Mouse (Mus musculus) kidney, embryonic 16.5 days (tissue): Measurements from ENCODE around the gene Hemk1. TPM values are rescaled to one million over a fixed set of nuclear protein-coding genes. Genes with fewer than 3 reads are reported as not detected.
A peak's percentile ranks its signal among the peaks of the same experiment; 100 is the strongest.

ENCODE experiments used
- ATAC-seq: fragments of 200-750 bp; cut with Nextera tagmentation; 2 replicates; pipeline ENCODE4 v1.8.0; 2017; ENCODE audit warnings: moderate TSS enrichment; ENCODE audit not compliant: low FRiP score, low TSS enrichment
- H3K27ac ChIP-seq: fragments of 300-500 bp; sonication (generic); 2 replicates; pipeline ENCODE4 v1.5.1; 2014; ENCODE audit warnings: low read length
- H3K27me3 ChIP-seq: fragments of 300-500 bp; sonication (generic); 2 replicates; pipeline ENCODE4 v1.6.1; 2014; ENCODE audit warnings: low read length, control low read depth, mixed read lengths; ENCODE audit not compliant: insufficient read depth
- H3K36me3 ChIP-seq: fragments of 300-500 bp; sonication (generic); 2 replicates; pipeline ENCODE4 v1.6.1; 2014; ENCODE audit warnings: low read length, control low read depth, mixed read lengths; ENCODE audit not compliant: insufficient read depth
- H3K4me1 ChIP-seq: fragments of 300-500 bp; sonication (generic); 2 replicates; pipeline ENCODE4 v1.6.1; 2014; ENCODE audit warnings: low read length, control low read depth, mixed read lengths; ENCODE audit not compliant: insufficient read depth
- H3K4me2 ChIP-seq: fragments of 300-500 bp; sonication (generic); replicated peaks from 2 replicates; pipeline ENCODE4 v1.6.1; 2014; ENCODE audit warnings: low read depth, low read length
- H3K4me3 ChIP-seq: fragments of 300-500 bp; sonication (generic); 2 replicates; pipeline ENCODE4 v1.5.1; 2014; ENCODE audit warnings: mild to moderate bottlenecking, low read length
- H3K9ac ChIP-seq: fragments of 300-500 bp; sonication (generic); replicated peaks from 2 replicates; pipeline ENCODE4 v1.6.1; 2014; ENCODE audit warnings: low read length
- H3K9me3 ChIP-seq: fragments of 300-500 bp; sonication (generic); 2 replicates; pipeline ENCODE4 v1.6.1; 2016; ENCODE audit warnings: low read length, control low read depth
- WGBS: fragments of 180-500 bp; shearing (Covaris S2); extraction: QIAGEN DNeasy Blood & Tissue Kit; methylation state at CpG from one replicate; pipeline ENCODE4 v1.1.7; 2014; 5-methylcytosine and 5-hydroxymethylcytosine counted together
- polyA plus RNA-seq: library from polyadenylated mRNA; unstranded; fragments of >200 nt; fragmentation: Nextera tagmentation; extraction: Ambion mirVana; gene quantifications from 2 replicates; pipeline ENCODE4 v1.2.1, GENCODE M21; 2015

Hemk1 gene
- polyA plus RNA-seq, 1 experiment from 2014 or later, result 13.2 TPM

DNA sequence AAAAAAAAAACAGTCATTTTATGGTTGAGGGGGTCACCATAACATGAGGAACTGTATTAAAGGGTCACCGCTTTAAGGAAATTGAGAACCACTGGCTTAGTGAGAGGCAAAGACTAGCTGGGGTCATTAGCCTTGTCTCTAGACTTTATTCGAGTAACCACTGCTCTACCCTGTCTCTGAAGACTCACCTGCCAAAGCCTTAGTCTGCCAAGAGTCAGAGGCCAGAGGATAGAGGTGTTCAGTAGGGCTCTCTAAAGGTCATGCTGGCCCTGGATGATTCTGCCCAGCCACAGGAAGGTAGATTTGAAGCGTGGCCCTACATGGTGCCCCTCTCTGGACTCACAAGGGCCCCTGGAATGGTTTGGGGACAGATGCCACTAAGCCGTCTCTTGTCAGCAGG, 33.1 kb downstream of the Hemk1 start:
- 71% methylated on average over 4 of the region's 4 CpGs for WGBS

GRCm38 (mm10) chr9:107304383-107304782, 33.8 kb downstream of the Hemk1 start:
- Histone ChIP-seq H3K4me2 (no peak overlapping the region), H3K9ac (no peak overlapping the region), H3K4me3 (no peak overlapping the region), H3K27ac (no peak overlapping the region), H3K27me3 (no peaks in the 10 kb centered on the region), H3K36me3 (peaks cover 9% of the 10 kb centered on the region), H3K9me3 (no peaks in the 10 kb centered on the region), H3K4me1 (peaks cover 38% of the 10 kb centered on the region)
- WGBS, result 96% methylated on average over 3 of the region's 3 CpGs
- no peak for ATAC-seq

More for the DNA sequence above, 33.1 kb downstream of the Hemk1 start:
- Histone ChIP-seq H3K36me3 (peaks cover 9% of the 10 kb centered on the region), H3K9me3 (no peaks in the 10 kb centered on the region), H3K27ac (peak overlapping the region; percentile 92), H3K4me2 (no peak overlapping the region), H3K4me3 (no peak overlapping the region), H3K4me1 (peaks cover 40% of the 10 kb centered on the region), H3K9ac (0 out of 2 replicates have a peak overlapping the region, but pooled peaks have one; percentile 3), H3K27me3 (no peaks in the 10 kb centered on the region)
- ATAC-seq, result no peak

DNA sequence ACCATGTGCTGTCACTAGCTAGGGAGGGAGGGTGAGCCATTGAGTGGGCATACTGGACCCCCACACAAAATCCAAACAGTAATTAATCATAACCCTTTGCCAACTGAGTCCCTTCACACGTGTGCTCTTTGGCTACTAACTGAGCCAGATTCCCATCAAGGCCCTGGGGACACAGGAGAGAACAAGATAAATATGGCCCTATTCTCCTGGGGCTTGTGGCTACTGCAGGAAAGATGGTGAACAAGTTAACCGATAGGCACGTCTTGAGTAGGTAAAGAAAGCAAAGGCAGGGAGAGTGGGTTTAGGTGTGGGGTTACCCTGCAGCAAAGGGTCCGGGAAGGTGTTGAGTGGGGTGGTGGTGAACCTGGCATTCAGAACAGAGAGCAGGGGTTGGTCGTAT, 34.2 kb downstream of the Hemk1 start:
- H3K4me1 ChIP-seq, result peaks cover 38% of the 10 kb centered on the region
- H3K36me3 ChIP-seq, result peaks cover 9% of the 10 kb centered on the region
- no peak overlapping the region for H3K9ac ChIP-seq
- no peak overlapping the region for H3K4me3 ChIP-seq
- H3K27ac ChIP-seq, result no peak overlapping the region
- WGBS, result 76% methylated on average over 5 of the region's 5 CpGs
- no peaks in the 10 kb centered on the region for H3K9me3 ChIP-seq
- no peaks in the 10 kb centered on the region for H3K27me3 ChIP-seq
- ATAC-seq, result no peak
- no peak overlapping the region for H3K4me2 ChIP-seq

GRCm38 (mm10) chr9:107303121-107303820, 34.9 kb downstream of the Hemk1 start:
- H3K27me3 ChIP-seq, result no peaks in the 10 kb centered on the region
- 76% methylated on average over 9 of the region's 9 CpGs for WGBS
- no peaks in the 10 kb centered on the region for H3K9me3 ChIP-seq
- no peak overlapping the region for H3K4me2 ChIP-seq
- H3K9ac ChIP-seq, result no peak overlapping the region
- no peak for ATAC-seq
- H3K27ac ChIP-seq, result no peak overlapping the region
- H3K4me3 ChIP-seq, result no peak overlapping the region
- H3K36me3 ChIP-seq, result peaks cover 9% of the 10 kb centered on the region
- H3K4me1 ChIP-seq, result peaks cover 32% of the 10 kb centered on the region

GRCm38 (mm10) chr9:107302592-107302991, 35.6 kb downstream of the Hemk1 start:
- no peak for ATAC-seq
- H3K9me3 ChIP-seq, result no peaks in the 10 kb centered on the region
- peaks cover 9% of the 10 kb centered on the region for H3K36me3 ChIP-seq
- H3K4me2 ChIP-seq, result no peak overlapping the region
- WGBS, result 72% methylated on average over 7 of the region's 7 CpGs
- no peak overlapping the region for H3K4me3 ChIP-seq
- no peaks in the 10 kb centered on the region for H3K27me3 ChIP-seq
- H3K9ac ChIP-seq, result no peak overlapping the region
- H3K27ac ChIP-seq, result no peak overlapping the region
- H3K4me1 ChIP-seq, result peaks cover 30% of the 10 kb centered on the region

GRCm38 (mm10) chr9:107301554-107302331, 36.4 kb downstream of the Hemk1 start:
- H3K9ac ChIP-seq, result no peak overlapping the region

DNA sequence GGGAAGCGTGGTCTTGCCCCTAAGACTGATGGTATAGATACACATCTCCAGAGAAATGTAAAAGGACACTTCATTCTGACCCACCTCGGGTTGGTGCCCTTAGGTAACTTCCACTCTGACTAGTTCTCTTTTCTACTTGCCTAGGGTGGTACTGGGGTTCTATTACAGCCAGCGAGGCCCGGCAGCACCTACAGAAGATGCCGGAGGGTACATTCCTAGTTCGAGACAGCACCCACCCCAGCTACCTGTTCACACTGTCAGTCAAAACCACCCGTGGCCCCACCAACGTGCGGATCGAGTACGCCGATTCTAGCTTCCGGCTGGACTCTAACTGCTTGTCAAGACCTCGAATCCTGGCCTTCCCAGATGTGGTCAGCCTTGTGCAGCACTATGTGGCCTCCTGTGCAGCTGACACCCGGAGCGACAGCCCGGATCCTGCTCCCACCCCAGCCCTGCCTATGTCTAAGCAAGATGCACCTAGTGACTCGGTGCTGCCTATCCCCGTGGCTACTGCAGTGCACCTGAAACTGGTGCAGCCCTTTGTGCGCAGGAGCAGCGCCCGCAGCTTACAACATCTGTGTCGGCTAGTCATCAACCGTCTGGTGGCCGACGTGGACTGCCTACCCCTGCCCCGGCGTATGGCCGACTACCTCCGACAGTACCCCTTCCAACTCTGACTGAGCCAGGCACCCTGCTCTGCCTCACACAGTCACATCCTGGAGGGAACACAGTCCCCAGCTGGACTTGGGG, 37.8 kb downstream of the Hemk1 start:
- no peak overlapping the region for H3K9ac ChIP-seq
- H3K27me3 ChIP-seq, result no peaks in the 10 kb centered on the region
- no peak overlapping the region for H3K4me2 ChIP-seq
- WGBS, result 89% methylated on average over 30 of the region's 30 CpGs
- H3K36me3 ChIP-seq, result peaks cover 9% of the 10 kb centered on the region
- H3K4me1 ChIP-seq, result peaks cover 21% of the 10 kb centered on the region
- no peaks in the 10 kb centered on the region for H3K9me3 ChIP-seq
- no peak overlapping the region for H3K27ac ChIP-seq
- no peak for ATAC-seq
- H3K4me3 ChIP-seq, result no peak overlapping the region

More at GRCm38 (mm10) chr9:107301554-107302331, 36.4 kb downstream of the Hemk1 start:
- Histone ChIP-seq H3K27ac (no peak overlapping the region), H3K4me2 (no peak overlapping the region), H3K9me3 (no peaks in the 10 kb centered on the region), H3K27me3 (no peaks in the 10 kb centered on the region), H3K4me3 (no peak overlapping the region), H3K4me1 (peaks cover 24% of the 10 kb centered on the region), H3K36me3 (peaks cover 9% of the 10 kb centered on the region)
- ATAC-seq, result no peak
- WGBS, result 85% methylated on average over 17 of the region's 17 CpGs

GRCm38 (mm10) chr9:107299783-107300182, 38.4 kb downstream of the Hemk1 start:
- no peak for ATAC-seq
- no peaks in the 10 kb centered on the region for H3K9me3 ChIP-seq
- peaks cover 16% of the 10 kb centered on the region for H3K4me1 ChIP-seq
- peaks cover 9% of the 10 kb centered on the region for H3K36me3 ChIP-seq
- H3K4me2 ChIP-seq, result no peak overlapping the region
- H3K27me3 ChIP-seq, result no peaks in the 10 kb centered on the region
- H3K27ac ChIP-seq, result no peak overlapping the region
- no peak overlapping the region for H3K9ac ChIP-seq
- 87% methylated on average over 7 of the region's 7 CpGs for WGBS
- H3K4me3 ChIP-seq, result no peak overlapping the region

DNA sequence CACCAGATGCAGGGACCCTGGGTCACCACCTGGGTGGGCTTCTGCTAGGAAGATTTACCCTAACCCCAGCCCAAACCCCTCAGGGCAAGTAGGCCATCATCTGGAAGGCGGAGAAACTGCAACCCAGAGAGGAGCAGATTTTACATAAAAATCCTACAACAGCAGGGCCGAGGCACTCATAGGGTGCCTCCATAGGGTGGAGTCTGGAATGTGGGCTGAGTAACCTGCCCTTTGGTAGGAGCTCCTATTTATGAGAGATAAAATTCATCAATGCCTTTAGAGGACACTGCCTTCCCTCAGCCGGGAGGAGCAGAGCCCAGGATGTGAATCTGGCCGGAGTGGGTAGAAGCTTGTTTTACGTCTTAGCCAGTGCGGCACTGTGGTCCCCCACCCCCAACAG, 39.3 kb downstream of the Hemk1 start:
- Histone ChIP-seq H3K27me3 (no peaks in the 10 kb centered on the region), H3K4me3 (peak overlapping the region; percentile 1; the same call in 1 of the 2 replicates), H3K4me2 (peak overlapping the region; percentile 11), H3K4me1 (peaks cover 20% of the 10 kb centered on the region), H3K9ac (no peak overlapping the region), H3K9me3 (no peaks in the 10 kb centered on the region), H3K27ac (no peak overlapping the region; the same call in 1 of the 2 replicates), H3K36me3 (peaks cover 9% of the 10 kb centered on the region)
- no peak for ATAC-seq
- WGBS, result 77% methylated on average over 6 of the region's 6 CpGs
